Mouse (Mus musculus) ES-Bruce4 (cell line): ENCODE data around the gene Slc44a1. TPM values are rescaled to one million over a fixed set of nuclear protein-coding genes. Genes with fewer than 3 reads are reported as not detected.

Experiments used
- H3K27ac ChIP-seq: 2 replicates; pipeline ENCODE4 v1.5.1; 2012; ENCODE audit warnings: low read length, inconsistent platforms; ENCODE audit not compliant: insufficient read depth
- H3K27me3 ChIP-seq: 2 replicates; pipeline ENCODE4 v1.6.1; 2012; ENCODE audit warnings: mild to moderate bottlenecking, low read length, inconsistent platforms; ENCODE audit not compliant: control insufficient read depth, poor library complexity, insufficient read depth, severe bottlenecking
- H3K36me3 ChIP-seq: 2 replicates; pipeline ENCODE4 v1.6.1; 2012; ENCODE audit warnings: inconsistent platforms, mild to moderate bottlenecking, low read length, moderate library complexity; ENCODE audit not compliant: control insufficient read depth, poor library complexity, insufficient read depth, severe bottlenecking
- H3K4me1 ChIP-seq: one replicate; pipeline ENCODE4 v1.8.1; 2011; ENCODE audit warnings: low read length; ENCODE audit not compliant: control insufficient read depth, insufficient read depth
- H3K4me3 ChIP-seq: 2 replicates; pipeline ENCODE4 v1.5.1; 2011; ENCODE audit warnings: low read depth, mild to moderate bottlenecking, low read length
- H3K9ac ChIP-seq: 2 replicates; pipeline ENCODE4 v1.6.1; 2012; ENCODE audit warnings: low read depth, mild to moderate bottlenecking, inconsistent platforms; ENCODE audit not compliant: poor library complexity, severe bottlenecking
- H3K9me3 ChIP-seq: replicated peaks from 2 replicates; pipeline ENCODE4 v1.6.1; 2012; ENCODE audit warnings: mild to moderate bottlenecking, low read length, inconsistent platforms; ENCODE audit not compliant: control insufficient read depth, poor library complexity, insufficient read depth, severe bottlenecking
- CTCF ChIP-seq: IDR thresholded peaks from one replicate; pipeline ENCODE4 v1.8.1; 2011; ENCODE audit warnings: low read depth, low read length
- EP300 ChIP-seq: IDR thresholded peaks from 2 replicates; pipeline ENCODE4 v1.6.1; 2011; ENCODE audit warnings: low read depth, low read length; ENCODE audit not compliant: insufficient read depth
- POLR2A ChIP-seq: IDR thresholded peaks from one replicate; pipeline ENCODE4 v1.8.1; 2011; ENCODE audit warnings: low read length; ENCODE audit not compliant: insufficient read depth
- polyA plus RNA-seq: library from polyadenylated mRNA; stranded (reverse); fragments of >200 nt; gene quantifications from 2 replicates; pipeline ENCODE4 v1.2.4, GENCODE M21; 2011; ENCODE audit warnings: low read depth; ENCODE audit not compliant: missing spikeins, insufficient read depth, insufficient read length

Slc44a1 gene
- polyA plus RNA-seq, 1 experiment = 89.9 TPM

DNA sequence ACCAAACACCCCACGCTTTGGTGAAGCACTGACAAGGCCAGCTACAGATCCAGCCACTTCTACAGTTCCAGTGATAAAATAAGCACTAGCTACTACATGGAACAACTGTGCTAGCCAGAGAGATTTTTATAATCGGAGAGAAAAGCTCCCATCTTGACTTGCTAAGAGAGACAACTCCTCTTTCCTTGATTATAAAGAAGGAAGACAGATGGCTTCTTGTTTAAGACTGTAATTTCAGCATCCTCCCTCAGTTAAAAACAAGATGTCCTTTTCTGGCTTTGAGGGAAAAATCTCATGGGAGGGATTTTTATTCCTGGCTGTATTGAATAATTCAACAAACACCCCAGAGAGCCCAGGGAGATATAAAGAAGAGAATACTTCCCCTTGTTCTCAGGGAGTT lies 1.8 kb upstream of the Slc44a1 start:
- Histone ChIP-seq H3K36me3 (no peaks in the 10 kb centered on the region), H3K9ac (peak overlapping the region; percentile 94; the same call in 1 of the 2 replicates), H3K27me3 (no peaks in the 10 kb centered on the region), H3K4me1 (no peaks in the 10 kb centered on the region), H3K9me3 (no peaks in the 10 kb centered on the region), H3K27ac (peak overlapping the region; percentile 5; the same call in 1 of the 2 replicates), H3K4me3 (no peak overlapping the region)
- TF ChIP-seq EP300 (no peak), CTCF (no peak), POLR2A (no peak)

- no peaks in the 10 kb centered on the region for H3K4me1 ChIP-seq
- 0 out of 2 replicates have a peak, but pooled peaks have one; percentile 13 for TF ChIP-seq EP300
- no peak for TF ChIP-seq CTCF
- H3K9me3 ChIP-seq = no peaks in the 10 kb centered on the region
- no peaks in the 10 kb centered on the region for H3K36me3 ChIP-seq
- peak overlapping the region; percentile 91 for H3K27ac ChIP-seq
- peak overlapping the region; percentile 94 for H3K9ac ChIP-seq
- H3K27me3 ChIP-seq = no peaks in the 10 kb centered on the region
- no peak overlapping the region for H3K4me3 ChIP-seq
Measured at GRCm38 (mm10) chr4:53438836-53439480, 1.3 kb upstream of the Slc44a1 start.

DNA sequence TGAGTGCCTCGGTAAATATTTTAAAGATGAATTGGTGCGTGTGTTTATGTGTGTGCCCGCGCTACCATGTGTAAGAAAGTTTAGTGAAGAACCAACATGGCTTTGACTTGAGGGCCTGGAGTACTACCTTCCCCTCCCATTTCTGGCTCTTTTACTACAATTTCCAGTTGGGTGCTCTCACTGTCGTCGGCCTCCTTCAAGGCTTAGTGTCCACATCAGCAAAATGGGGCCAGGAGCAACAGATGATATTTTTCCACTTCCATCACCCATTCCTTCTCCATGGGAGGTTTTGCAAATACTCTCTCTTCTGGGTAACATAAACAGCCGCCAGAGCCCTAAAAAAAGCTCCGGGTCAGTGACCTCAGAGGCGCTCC lies 590 bp upstream of the Slc44a1 start:
- H3K4me3 ChIP-seq = peak overlapping the region; percentile 83
- H3K9ac ChIP-seq = peak overlapping the region; percentile 94
- peak overlapping the region; percentile 91 for H3K27ac ChIP-seq
- no peaks in the 10 kb centered on the region for H3K36me3 ChIP-seq
- H3K9me3 ChIP-seq = no peaks in the 10 kb centered on the region
- no peak for TF ChIP-seq POLR2A
- no peak for TF ChIP-seq EP300
- no peak for TF ChIP-seq CTCF
- no peaks in the 10 kb centered on the region for H3K27me3 ChIP-seq
- H3K4me1 ChIP-seq = no peaks in the 10 kb centered on the region

DNA sequence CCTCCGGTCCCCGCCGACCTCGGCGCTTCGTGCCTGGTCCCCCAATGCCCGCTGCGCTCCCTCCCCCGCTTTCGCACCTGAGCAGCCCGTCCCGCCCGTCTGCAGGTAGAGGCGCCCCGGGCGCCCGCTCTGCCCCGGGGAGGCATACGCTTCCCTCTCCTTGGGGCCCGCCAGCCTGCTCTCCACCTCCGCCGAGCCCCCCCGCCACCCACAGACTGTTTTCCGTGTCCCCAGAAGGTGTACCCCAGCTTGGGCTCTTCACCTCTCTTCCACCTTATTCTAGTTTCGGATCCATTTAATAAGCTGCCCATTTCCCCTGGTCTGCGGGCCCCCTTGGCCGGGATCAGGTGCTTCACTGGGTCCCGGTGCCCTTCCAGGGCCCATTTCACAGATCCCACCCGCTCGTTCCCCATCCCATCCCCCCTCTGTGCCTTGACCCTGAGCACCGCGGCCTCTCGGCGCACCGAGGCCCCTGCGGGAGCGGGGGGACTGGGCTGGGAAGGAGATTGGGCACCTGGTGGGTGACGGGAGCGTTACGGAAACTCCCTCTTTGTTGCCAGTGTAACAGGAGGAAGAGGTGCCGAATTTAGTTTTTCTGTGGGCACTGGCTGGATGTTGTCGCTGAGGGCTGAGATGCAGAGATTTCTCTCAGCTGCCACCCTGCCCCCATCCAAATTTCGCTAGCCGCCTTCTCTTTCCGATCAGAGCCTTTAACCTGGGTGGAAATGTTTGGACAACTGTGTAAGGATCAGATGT lies 781 bp downstream of the Slc44a1 start:
- peak overlapping the region; percentile 37 for H3K27ac ChIP-seq

DNA sequence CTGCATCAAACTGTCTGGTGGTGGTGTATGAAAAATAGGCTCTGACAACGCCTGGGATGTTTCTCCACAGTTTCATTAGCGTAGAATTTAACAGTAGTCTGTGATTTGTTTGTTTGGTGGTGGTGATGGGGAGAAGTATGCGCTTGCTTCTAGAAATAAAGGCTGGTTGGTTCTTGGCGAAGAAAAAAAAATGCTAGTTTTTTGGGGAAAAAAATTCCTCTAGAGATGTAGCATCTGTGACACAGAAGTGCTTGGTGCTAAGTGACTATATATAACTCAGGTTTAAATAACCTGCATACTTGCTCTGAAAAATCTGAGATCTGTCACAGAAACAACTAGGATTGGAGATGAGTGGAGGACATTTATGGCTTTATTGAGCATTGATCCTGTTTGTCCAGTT lies 1.5 kb downstream of the Slc44a1 start:
- H3K9ac ChIP-seq = peak overlapping the region; percentile 94; the same call in 1 of the 2 replicates
- no peak for TF ChIP-seq POLR2A
- TF ChIP-seq EP300 = no peak
- no peak for TF ChIP-seq CTCF
- H3K4me1 ChIP-seq = peaks cover 5% of the 10 kb centered on the region
- H3K27ac ChIP-seq = no peak overlapping the region
- H3K27me3 ChIP-seq = no peaks in the 10 kb centered on the region
- H3K9me3 ChIP-seq = no peaks in the 10 kb centered on the region
- no peak overlapping the region for H3K4me3 ChIP-seq
- H3K36me3 ChIP-seq = no peaks in the 10 kb centered on the region

More for the DNA sequence above, 781 bp downstream of the Slc44a1 start:
- Histone ChIP-seq H3K9ac (peak overlapping the region; percentile 94), H3K9me3 (no peaks in the 10 kb centered on the region), H3K27me3 (no peaks in the 10 kb centered on the region), H3K4me3 (peak overlapping the region; percentile 68), H3K36me3 (no peaks in the 10 kb centered on the region), H3K4me1 (peaks cover 4% of the 10 kb centered on the region)
- TF ChIP-seq CTCF (no peak), POLR2A (no peak), EP300 (no peak)

GRCm38 (mm10) chr4:53446216-53446615 lies 6.0 kb downstream of the Slc44a1 start:
- Histone ChIP-seq H3K4me3 (no peak overlapping the region), H3K36me3 (no peaks in the 10 kb centered on the region), H3K4me1 (peaks cover 5% of the 10 kb centered on the region), H3K27me3 (no peaks in the 10 kb centered on the region), H3K9ac (no peak overlapping the region), H3K9me3 (no peaks in the 10 kb centered on the region), H3K27ac (no peak overlapping the region)
- TF ChIP-seq CTCF = no peak
